Mouse (Mus musculus) heart, adult 18-20 months (tissue): ENCODE data around the gene Washc2. TPM values are rescaled to one million over a fixed set of nuclear protein-coding genes. Genes with fewer than 3 reads are reported as not detected.
"Not testable (repeated sequence)": the region's sequence is repeated elsewhere in the genome, so short reads cannot be mapped to it uniquely, and the experiment has no call there.

Experiments used
- DNase-seq, 2 experiments: peaks; one replicate each; pipeline ENCODE4 v3.0.0; 2021 to 2022; ENCODE audit warnings: mixed read lengths in 1 of 2
- long read RNA-seq, 2 experiments: library from polyadenylated mRNA; stranded (forward); transcript quantifications; one replicate each; pipeline ENCODE4 v2.0.0; 2021
- total RNA-seq, 2 experiments: library from RNA; stranded (reverse); gene quantifications; 2 replicates each; pipeline ENCODE4 v1.2.3; 2021

The Washc2 gene
- 10 to 100 TPM; 19.7 to 24.5 TPM for total RNA-seq
- long read RNA-seq, experiment 1, full-length matches to known transcripts, result 4 of 11 reads
- long read RNA-seq, experiment 1, partial matches to known transcripts, result 2 of 11 reads
- long read RNA-seq, experiment 1, other reads (novel, unspliced or antisense), result 5 of 11 reads
- long read RNA-seq, experiment 2, full-length matches to known transcripts, result 1 of 6 reads
- long read RNA-seq, experiment 2, partial matches to known transcripts, result 1 of 6 reads
- long read RNA-seq, experiment 2, other reads (novel, unspliced or antisense), result 4 of 6 reads

DNA sequence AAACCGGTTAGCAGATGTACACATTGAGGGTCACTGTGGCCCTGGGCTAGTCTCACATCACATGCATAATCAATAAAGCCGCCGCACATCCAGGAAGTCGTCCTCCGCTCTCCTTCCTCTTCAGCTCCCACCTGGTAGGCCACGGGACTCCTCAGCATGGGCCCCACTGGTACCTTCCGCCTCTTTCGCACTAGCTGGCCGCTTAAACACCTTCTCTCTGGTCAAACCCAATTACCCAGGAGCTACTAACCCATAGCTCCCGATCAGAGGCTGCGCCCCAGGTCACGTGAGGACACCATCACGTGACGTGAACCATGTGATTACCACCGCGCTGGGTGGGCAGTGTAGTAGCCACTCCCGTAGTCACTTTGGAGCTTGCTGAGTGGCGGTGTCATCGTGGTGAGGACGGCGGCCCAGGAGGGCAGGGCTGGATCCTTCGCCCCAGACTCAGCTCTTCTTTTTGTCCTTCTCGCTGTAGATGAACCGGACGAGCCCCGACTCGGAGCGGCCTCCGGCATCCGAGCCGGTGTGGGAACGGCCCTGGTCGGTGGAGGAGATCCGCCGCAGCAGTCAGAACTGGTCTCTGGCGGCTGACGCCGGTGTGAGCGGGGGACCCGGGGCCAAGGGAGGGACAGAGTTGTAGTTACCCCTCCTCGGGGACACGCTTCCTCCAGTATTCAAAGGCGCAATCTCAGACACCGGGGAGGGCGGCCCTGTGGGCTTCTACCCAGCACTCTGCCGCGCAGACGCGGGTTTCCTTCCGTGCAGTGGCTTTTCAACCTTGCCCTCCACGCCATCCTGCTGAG, at the start of gene Washc2:
TSS of gene Washc2 (plus strand) at position 310 of the 806 bp plus-strand sequence.
- peak; percentile 96 to 97 for DNase-seq

- no peak for DNase-seq
These were observed 41.5 kb upstream of the Washc2 start for GRCm38 (mm10) chr6:116166383-116166782.

DNA sequence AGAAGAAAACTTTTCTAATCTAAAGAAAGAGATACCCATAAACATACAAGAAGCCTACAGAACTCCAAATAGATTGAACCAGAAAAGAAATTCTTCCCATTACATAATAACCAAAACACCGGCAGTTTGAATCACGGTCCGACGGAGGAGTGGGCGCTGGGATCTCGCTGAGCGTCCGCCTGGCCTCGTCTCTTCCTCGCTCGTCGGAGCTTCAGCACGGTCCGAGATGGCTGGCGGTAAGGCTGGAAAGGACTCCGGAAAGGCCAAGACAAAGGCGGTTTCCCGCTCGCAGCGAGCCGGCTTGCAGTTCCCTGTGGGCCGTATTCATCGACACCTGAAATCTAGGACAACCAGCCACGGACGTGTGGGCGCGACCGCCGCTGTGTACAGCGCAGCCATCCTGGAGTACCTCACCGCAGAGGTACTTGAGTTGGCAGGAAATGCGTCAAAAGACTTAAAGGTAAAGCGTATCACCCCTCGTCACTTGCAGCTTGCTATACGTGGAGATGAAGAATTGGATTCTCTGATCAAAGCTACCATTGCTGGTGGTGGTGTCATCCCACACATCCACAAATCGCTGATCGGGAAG, 34.2 kb upstream of the Washc2 start:
- DNase-seq, result not testable (repeated sequence)

- DNase-seq, result no peak
These were observed 29.5 kb upstream of the Washc2 start for GRCm38 (mm10) chr6:116178376-116178775.

DNA sequence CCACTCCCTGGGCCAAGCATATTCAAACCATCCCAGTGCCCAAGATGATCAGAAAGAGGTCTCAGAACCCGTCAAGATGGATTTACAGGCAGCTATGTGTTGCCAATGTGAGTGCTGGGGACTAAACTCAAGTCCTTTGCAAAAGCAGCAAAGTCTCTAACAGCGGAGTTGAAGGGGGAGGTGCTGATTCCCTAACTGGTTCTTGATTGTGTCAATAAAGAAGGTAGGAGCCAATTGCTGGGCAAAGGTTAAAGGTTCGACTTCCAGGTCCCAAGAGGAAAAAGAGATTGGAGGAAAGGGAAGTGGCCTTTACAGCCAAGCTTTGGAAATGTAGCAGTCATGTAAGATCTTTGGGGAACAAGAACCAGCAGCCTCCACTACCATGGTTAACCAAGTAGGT, 27.1 kb upstream of the Washc2 start:
- no peak for DNase-seq

DNA sequence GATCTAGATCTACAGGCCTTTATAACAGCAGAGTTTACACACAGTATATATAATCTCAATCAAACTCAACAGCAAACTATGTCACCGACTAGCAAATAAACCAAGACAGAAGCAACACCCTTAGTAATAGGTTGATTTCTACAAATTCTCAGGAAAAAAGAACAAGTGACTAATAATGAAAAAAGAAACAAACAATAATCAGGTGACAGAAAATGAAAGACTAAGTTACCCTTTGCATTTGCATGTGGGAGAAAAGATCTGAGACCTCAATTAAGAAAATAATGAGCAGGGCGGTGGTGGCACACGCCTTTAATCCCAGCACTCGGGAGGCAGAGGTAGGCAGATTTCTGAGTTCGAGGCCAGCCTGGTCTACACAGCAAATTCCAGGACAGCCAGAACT, 24.3 kb upstream of the Washc2 start:
- DNase-seq, result no peak

- no peak for DNase-seq
These were observed 21.4 kb upstream of the Washc2 start for GRCm38 (mm10) chr6:116186485-116186884.

DNA sequence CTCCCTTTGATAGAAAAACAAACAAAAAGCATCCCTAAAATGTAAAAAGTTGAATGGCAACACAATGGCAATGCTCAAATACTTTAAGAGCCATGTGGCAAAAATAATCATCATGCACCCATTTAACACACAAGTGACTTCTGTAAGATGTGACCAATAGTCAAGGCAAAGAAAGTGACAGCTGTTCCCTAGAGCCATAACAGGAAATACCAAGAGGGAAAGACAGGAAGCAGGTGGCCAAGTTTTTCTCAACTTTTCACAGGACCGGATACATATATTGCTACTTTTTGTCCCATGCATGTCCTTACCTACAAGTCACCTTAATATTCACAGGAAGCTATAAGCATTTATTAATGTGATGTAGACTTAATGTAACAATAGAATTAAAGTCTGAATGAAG, 18.4 kb upstream of the Washc2 start:
- DNase-seq, result peak in 1 of 2 experiments; percentile 34

GRCm38 (mm10) chr6:116192809-116193311, 15.0 kb upstream of the Washc2 start:
- peak in 1 of 2 experiments; percentile 72 for DNase-seq

DNA sequence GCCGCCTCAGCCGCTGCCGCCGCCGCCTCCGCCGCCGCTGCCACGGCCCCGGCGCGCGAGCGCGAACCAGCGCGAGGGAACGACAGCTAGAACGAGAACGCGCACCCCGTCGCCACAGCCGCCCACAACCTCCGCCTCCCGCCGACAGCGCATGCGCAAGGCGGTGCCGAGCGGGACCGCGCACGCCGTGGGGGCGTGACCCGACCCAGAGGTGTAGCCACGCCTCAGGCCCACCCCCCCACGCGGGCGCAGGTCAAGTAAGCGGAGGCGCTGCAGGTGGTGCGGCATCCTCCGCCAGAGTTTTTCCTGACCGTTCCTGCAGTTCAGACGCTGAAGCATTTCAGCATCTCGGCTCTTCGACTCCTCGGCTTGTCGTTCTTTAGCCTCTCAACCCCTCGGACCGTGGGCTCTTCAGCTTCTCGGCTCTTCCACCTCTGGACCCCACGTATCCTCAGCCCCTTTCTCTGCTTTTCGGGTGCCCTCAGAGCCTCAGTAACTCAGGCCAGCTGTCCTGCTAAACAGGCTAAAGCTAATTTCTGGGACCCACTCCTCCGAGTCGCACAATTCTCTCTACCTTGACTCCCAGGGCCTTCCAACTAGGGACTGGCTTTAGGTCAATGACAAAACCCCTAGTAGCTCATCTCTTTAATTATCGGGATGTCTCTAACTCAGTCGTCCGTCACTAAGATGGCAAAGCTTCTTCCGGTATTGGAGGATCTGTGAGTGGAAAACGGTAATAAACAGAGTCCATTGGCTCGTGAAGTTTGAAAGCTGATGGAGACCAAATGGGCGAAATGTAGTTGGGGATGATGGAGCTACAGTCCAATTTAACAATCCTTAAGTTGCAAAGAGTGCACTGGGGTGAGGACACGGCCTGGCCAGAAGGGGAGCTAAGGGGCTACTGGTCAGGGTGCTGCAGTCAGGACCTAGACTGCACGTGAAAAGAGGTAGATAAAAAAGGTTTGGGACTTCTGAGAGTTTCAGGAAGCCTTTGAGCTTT, 14.1 kb upstream of the Washc2 start, which contains the start of gene Tmcc1:
TSS of gene Tmcc1 (minus strand) at position 93 of the 1,000 bp plus-strand sequence.
- peak; percentile 99 for DNase-seq

DNA sequence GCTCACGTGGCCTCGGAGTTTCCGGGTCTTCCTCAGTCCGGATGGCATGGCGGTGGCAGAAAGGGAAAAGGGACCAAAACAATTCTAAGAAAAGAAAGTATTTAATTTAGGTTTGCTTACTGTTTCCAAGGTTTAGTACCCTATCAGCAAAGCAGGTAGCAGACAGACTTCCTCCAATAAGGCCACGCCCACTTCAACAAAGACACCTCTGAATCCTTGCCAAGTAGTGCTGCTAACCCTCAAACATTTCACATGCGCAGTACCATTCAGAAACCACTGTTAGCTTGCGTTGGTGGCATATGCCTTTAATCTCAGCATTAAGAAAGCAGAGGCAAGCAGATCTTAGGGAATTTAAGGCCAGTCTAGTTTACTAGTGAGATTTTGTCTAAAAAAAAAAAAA, 12.0 kb upstream of the Washc2 start:
- no peak for DNase-seq

DNA sequence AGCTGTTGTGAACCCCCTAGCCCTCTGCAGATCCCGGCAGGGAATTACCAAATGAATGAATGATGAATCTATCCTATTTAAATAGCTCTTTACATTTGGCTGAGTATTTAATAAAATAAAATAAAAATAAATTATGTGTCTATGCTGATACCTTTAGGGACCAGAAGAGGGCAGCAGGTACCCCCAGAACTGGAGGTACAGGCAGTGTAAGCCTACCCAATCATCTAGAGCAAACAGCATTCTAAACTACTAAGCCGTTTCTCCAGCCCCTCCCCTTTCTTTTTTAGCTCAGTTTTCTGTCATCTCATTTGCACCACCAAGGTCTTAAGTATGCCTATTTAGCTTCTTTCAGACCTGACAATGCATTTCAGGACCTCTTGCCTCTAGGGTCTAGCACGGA, 9.7 kb upstream of the Washc2 start:
- no peak for DNase-seq

DNA sequence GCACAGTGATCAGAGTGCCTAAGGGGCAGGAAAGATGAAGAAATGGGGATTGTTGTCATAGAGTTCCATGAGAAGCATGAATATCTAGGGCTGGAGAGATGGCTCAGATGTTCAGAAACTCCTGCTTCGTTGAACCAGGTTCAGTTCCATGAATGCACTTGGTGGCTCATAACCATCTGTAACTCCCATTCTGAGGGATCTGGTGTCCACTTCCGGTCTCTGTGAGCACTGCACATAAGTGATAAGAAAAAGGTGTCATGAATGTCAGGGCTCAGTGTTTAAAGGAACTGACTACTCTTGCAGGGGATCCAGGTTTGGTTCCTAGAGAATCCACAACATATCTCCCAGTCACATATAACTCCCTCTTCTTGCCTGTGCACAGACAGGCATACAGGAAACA, 8.2 kb upstream of the Washc2 start:
- DNase-seq, result no peak

DNA sequence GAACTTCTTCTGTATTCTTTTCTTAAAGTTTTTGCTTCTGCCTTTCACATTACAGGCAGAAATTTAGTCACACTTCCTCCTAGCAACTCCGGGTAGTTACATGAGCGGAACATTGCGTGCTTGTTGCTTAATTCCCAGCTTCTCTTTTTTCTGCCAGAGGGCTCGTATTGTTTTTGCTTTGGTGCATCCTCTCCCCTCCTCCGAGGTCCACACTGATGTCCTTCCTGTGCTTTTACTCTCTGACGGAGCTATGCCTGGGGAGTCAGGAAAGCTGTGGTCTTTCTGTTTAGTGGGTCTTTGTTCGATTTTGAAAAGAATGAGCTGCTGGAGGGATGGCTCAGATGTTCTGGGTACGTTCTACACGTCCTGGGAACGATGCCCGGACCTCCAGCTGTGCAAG, 19.9 kb downstream of the Washc2 start:
- peak; percentile 59 to 78 for DNase-seq

GRCm38 (mm10) chr6:116228785-116229525, 21.1 kb downstream of the Washc2 start:
- peak; percentile 77 to 85 for DNase-seq

- DNase-seq, result not testable (repeated sequence)
These were observed 27.0 kb downstream of the Washc2 start for GRCm38 (mm10) chr6:116234821-116235220.

DNA sequence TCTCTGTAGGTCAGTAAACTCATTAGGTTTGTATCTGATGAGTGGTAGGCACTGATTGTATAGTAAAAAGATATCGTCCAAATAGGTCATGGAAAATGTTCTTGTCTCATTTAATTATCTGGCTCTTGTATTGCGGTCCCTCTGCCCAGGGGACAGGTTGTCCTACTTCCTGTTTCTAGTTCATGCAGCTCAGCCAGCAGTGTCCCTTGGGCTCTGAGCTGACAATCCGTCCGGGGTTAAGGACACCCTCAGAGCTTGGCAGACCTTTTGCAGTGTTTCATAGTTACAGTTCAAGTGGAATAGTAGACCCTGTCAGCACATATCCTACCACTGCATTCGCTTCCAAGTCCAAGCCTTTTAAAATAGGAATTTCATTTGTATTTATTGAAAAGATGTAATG, 27.5 kb downstream of the Washc2 start:
- peak; percentile 29 to 55 for DNase-seq

DNA sequence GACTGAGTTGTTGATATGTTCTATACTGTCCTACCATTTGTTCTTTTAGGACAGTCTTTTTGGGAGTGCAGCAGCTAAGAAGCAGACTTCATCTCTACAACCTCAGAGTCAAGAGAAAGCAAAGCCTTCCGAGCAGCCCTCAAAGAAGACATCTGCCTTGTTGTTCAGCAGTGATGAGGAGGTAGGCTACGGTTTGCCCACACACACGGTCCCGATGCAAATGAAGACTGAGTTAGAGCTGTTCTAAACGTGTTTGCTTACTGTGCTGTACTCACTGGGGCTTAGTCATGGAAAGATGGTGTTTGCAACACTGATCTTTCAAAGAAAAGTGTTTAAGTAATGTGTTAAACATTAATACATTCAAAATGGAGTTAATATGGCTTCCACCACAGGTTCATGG, 30.2 kb downstream of the Washc2 start:
- no peak for DNase-seq

- no peak for DNase-seq
These were observed 32.5 kb downstream of the Washc2 start for GRCm38 (mm10) chr6:116240371-116240770.

GRCm38 (mm10) chr6:116259649-116260048, 51.8 kb downstream of the Washc2 start:
- no peak for DNase-seq

GRCm38 (mm10) chr6:116260481-116260880, 52.6 kb downstream of the Washc2 start:
- no peak for DNase-seq
